Mouse (Mus musculus): ENCODE results near the gene Cdiptos.

Gene Cdiptos

DNA sequence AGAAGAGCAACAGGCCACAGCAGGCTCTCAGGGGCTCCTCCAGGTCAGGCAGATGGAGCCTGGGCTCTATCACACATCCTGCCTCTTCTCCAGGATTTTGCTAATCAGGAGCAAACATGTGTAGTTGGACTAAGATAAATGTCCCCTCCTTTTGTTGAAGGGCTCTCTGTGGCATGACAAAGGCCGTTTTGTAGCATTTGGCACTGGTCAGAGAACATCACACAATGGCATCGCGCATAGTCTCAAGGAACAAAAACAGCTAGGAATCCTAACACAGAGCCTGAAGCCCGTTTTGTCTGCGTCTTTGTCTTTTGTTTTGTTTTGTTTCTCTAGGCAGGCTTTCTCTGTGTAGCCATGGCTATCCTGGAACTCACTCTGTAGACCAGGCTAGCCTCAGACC lies 51.9 kb downstream of the Cdiptos start:
- DNase-seq (ENCODE audit: low spot score), result peak; percentile 61

DNA sequence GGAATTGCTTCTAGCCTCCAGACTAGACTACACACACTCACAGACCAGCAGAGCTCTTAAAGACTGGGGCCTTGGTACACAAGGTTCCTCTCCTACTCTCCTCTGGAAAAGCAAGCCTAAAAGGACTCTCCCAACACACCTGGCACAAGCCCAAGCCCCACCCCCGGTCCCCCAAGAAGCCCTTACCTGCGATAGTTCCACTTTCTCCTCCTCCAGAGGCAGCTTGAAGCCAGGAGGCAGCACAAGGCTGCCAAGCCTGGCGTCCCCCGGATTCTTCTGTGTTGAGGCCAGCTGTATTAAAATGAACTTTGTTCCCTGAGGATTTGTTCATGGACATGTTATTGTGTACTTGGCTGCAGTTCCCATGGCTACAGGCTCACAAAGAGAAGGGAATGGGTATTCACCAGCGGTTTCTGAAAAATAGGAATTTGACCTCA lies 53.3 kb downstream of the Cdiptos start, which contains the start of gene Tmem219:
Tmem219 (minus strand) TSS at position 294 of the 437 bp plus-strand sequence.
- DNase-seq (ENCODE audit: low spot score), result peak; percentile 72
